Mouse (Mus musculus): Measurements from ENCODE around the gene Scn1a. TPM values are rescaled to one million over a fixed set of nuclear protein-coding genes. Genes with fewer than 3 reads are reported as not detected.

Scn1a gene
- polyA plus RNA-seq, 1 experiment from 2014 or later: 0.08 TPM

DNA sequence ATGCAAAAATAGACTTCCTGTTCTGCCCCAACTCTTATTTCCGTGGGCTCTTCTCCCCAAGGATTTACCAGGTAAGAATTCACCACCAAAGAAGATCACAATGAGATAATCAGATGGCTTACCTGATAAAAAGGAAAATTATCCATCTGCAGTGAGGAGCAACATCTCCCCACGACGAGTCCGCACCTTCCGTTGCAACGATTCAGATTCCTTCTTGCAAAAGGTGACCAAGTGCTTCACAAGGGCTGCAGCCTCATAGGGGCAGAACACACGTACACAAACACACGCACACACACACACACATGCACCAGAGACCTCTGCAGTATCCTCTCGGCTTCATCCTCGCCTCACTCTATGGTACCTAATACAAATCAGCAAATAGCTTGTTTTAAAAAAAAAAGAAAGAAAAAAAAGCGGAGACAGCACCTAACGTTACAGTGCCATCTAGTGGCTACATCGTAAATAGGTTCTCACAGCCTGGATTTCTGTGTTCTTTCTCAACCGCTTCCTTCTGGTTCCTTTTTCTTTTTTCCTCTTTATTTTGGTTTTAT, 30.8 kb downstream of the Scn1a start:
- Histone ChIP-seq H3K9ac (ENCODE audit: low read length) (peak overlapping the region; percentile 57; the same call in 1 of the 2 replicates), H3K9me3 (replicated peaks; ENCODE audit: control insufficient read depth, low read length) (no peaks in the 10 kb centered on the region), H3K4me2 (ENCODE audit: low read depth, low read length) (peak overlapping the region; percentile 93), H3K27me3 (ENCODE audit: control insufficient read depth, insufficient read depth, low read length) (0 out of 2 replicates have a peak, but pooled peaks cover 5% of the 10 kb centered on the region), H3K36me3 (ENCODE audit: control insufficient read depth, insufficient read depth) (no peaks in the 10 kb centered on the region), H3K4me1 (ENCODE audit: control insufficient read depth, insufficient read depth, low read length) (peaks cover 8% of the 10 kb centered on the region; the same call in 1 of the 2 replicates), H3K27ac (ENCODE audit: low read length) (no peak overlapping the region), H3K4me3 (ENCODE audit: low read length) (peak overlapping the region; percentile 63)
- WGBS: 2% methylated on average over 14 of the region's 14 CpGs
- 0 out of 2 replicates have a peak, but pooled peaks have one; percentile 32 for ATAC-seq (replicated peaks; ENCODE audit: extremely low read depth, insufficient read depth, low FRiP score)

DNA sequence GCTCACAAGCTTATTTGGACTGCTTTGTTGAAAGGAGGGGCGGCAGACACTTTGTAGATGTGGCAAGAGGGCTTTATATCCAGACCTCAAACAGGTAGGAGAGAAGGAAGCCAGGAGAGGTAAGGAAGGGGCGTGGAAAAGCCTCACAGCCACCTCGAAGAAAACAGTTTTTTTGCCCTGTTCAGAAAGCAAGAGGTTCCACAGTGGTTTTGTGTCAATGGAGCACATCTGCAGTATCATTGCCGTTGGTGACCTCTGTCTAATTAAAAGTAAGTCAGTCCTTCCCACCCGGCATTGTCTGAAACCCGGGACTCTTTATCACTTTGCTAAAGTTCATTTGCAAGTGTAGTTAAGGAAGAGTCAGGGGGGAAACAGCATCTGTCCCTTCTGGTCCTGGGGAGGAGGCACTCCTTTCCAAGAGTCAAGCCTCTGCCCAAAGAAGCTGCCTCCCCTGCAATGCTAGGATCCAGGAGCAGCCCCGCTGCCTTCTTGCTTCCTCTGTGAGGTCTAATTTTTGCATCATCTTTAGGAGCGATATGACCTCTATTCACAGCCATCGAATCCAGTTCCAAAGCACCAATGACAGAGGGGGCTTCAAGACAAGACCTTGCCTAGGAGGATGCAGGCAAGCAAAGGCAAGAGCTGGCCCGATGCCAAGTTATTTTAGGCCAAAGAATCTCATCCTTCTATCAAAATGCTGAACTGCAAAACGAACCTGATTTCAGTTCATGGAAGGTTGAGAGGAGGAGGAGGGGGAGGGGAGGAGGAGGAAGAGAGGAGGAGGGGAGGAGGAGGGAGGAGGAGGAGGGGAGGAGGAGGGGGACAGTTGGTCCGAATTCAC, 31.5 kb downstream of the Scn1a start:
- H3K4me3 ChIP-seq (ENCODE audit: low read length): peak overlapping the region; percentile 63
- H3K9ac ChIP-seq (ENCODE audit: low read length): peak overlapping the region; percentile 57; the same call in 1 of the 2 replicates
- peaks cover 8% of the 10 kb centered on the region; the same call in 1 of the 2 replicates for H3K4me1 ChIP-seq (ENCODE audit: control insufficient read depth, insufficient read depth, low read length)
- no peak overlapping the region for H3K27ac ChIP-seq (ENCODE audit: low read length)
- H3K9me3 ChIP-seq (replicated peaks; ENCODE audit: control insufficient read depth, low read length): no peaks in the 10 kb centered on the region
- ATAC-seq (replicated peaks; ENCODE audit: extremely low read depth, insufficient read depth, low FRiP score): no peak
- H3K36me3 ChIP-seq (ENCODE audit: control insufficient read depth, insufficient read depth): no peaks in the 10 kb centered on the region
- 6% methylated on average over 12 of the region's 12 CpGs for WGBS
- peak overlapping the region; percentile 93 for H3K4me2 ChIP-seq (ENCODE audit: low read depth, low read length)
- 0 out of 2 replicates have a peak, but pooled peaks cover 5% of the 10 kb centered on the region for H3K27me3 ChIP-seq (ENCODE audit: control insufficient read depth, insufficient read depth, low read length)

GRCm38 (mm10) chr2:66408456-66408855, 32.2 kb downstream of the Scn1a start:
- Histone ChIP-seq H3K27me3 (ENCODE audit: control insufficient read depth, insufficient read depth, low read length) (0 out of 2 replicates have a peak, but pooled peaks cover 5% of the 10 kb centered on the region), H3K4me1 (ENCODE audit: control insufficient read depth, insufficient read depth, low read length) (peaks cover 8% of the 10 kb centered on the region; the same call in 1 of the 2 replicates), H3K4me3 (ENCODE audit: low read length) (peak overlapping the region; percentile 34), H3K27ac (ENCODE audit: low read length) (no peak overlapping the region), H3K9ac (ENCODE audit: low read length) (no peak overlapping the region), H3K9me3 (replicated peaks; ENCODE audit: control insufficient read depth, low read length) (no peaks in the 10 kb centered on the region), H3K4me2 (ENCODE audit: low read depth, low read length) (peak overlapping the region; percentile 93), H3K36me3 (ENCODE audit: control insufficient read depth, insufficient read depth) (no peaks in the 10 kb centered on the region)
- WGBS: 10% methylated on average over 11 of the region's 11 CpGs
- ATAC-seq (replicated peaks; ENCODE audit: extremely low read depth, insufficient read depth, low FRiP score): no peak

GRCm38 (mm10) chr2:66392586-66392985, 48.1 kb downstream of the Scn1a start:
- Histone ChIP-seq H3K4me1 (ENCODE audit: control insufficient read depth, insufficient read depth, low read length) (no peaks in the 10 kb centered on the region), H3K27ac (ENCODE audit: low read length) (no peak overlapping the region), H3K9me3 (replicated peaks; ENCODE audit: control insufficient read depth, low read length) (no peaks in the 10 kb centered on the region), H3K4me3 (ENCODE audit: low read length) (no peak overlapping the region), H3K36me3 (ENCODE audit: control insufficient read depth, insufficient read depth) (no peaks in the 10 kb centered on the region), H3K4me2 (ENCODE audit: low read depth, low read length) (no peak overlapping the region), H3K27me3 (ENCODE audit: control insufficient read depth, insufficient read depth, low read length) (no peaks in the 10 kb centered on the region), H3K9ac (ENCODE audit: low read length) (no peak overlapping the region)
- no peak for ATAC-seq (replicated peaks; ENCODE audit: extremely low read depth, insufficient read depth, low FRiP score)
- WGBS: 60% methylated on average over 5 of the region's 5 CpGs

- 89% methylated on average over 2 of the region's 2 CpGs for WGBS
- no peaks in the 10 kb centered on the region for H3K4me1 ChIP-seq (ENCODE audit: control insufficient read depth, insufficient read depth, low read length)
- no peak overlapping the region for H3K4me2 ChIP-seq (ENCODE audit: low read depth, low read length)
- H3K36me3 ChIP-seq (ENCODE audit: control insufficient read depth, insufficient read depth): no peaks in the 10 kb centered on the region
- no peak overlapping the region for H3K9ac ChIP-seq (ENCODE audit: low read length)
- ATAC-seq (replicated peaks; ENCODE audit: extremely low read depth, insufficient read depth, low FRiP score): no peak
- H3K27ac ChIP-seq (ENCODE audit: low read length): no peak overlapping the region
- no peak overlapping the region for H3K4me3 ChIP-seq (ENCODE audit: low read length)
- H3K27me3 ChIP-seq (ENCODE audit: control insufficient read depth, insufficient read depth, low read length): no peaks in the 10 kb centered on the region
- H3K9me3 ChIP-seq (replicated peaks; ENCODE audit: control insufficient read depth, low read length): no peaks in the 10 kb centered on the region
Measured at GRCm38 (mm10) chr2:66367957-66368356, 72.7 kb downstream of the Scn1a start.

- 79% methylated on average over 2 of the region's 2 CpGs for WGBS
- no peaks in the 10 kb centered on the region for H3K9me3 ChIP-seq (replicated peaks; ENCODE audit: control insufficient read depth, low read length)
- ATAC-seq (replicated peaks; ENCODE audit: extremely low read depth, insufficient read depth, low FRiP score): no peak
- H3K4me1 ChIP-seq (ENCODE audit: control insufficient read depth, insufficient read depth, low read length): no peaks in the 10 kb centered on the region
- no peak overlapping the region for H3K4me2 ChIP-seq (ENCODE audit: low read depth, low read length)
- H3K36me3 ChIP-seq (ENCODE audit: control insufficient read depth, insufficient read depth): no peaks in the 10 kb centered on the region
- no peak overlapping the region for H3K4me3 ChIP-seq (ENCODE audit: low read length)
- no peak overlapping the region for H3K27ac ChIP-seq (ENCODE audit: low read length)
- no peaks in the 10 kb centered on the region for H3K27me3 ChIP-seq (ENCODE audit: control insufficient read depth, insufficient read depth, low read length)
- no peak overlapping the region for H3K9ac ChIP-seq (ENCODE audit: low read length)
Measured at GRCm38 (mm10) chr2:66350590-66350989, 90.0 kb downstream of the Scn1a start.

- ATAC-seq (replicated peaks; ENCODE audit: extremely low read depth, insufficient read depth, low FRiP score): no peak
- Histone ChIP-seq H3K9ac (ENCODE audit: low read length) (no peak overlapping the region), H3K9me3 (replicated peaks; ENCODE audit: control insufficient read depth, low read length) (no peaks in the 10 kb centered on the region), H3K36me3 (ENCODE audit: control insufficient read depth, insufficient read depth) (no peaks in the 10 kb centered on the region), H3K4me2 (ENCODE audit: low read depth, low read length) (no peak overlapping the region), H3K4me1 (ENCODE audit: control insufficient read depth, insufficient read depth, low read length) (no peaks in the 10 kb centered on the region), H3K27ac (ENCODE audit: low read length) (no peak overlapping the region), H3K27me3 (ENCODE audit: control insufficient read depth, insufficient read depth, low read length) (no peaks in the 10 kb centered on the region), H3K4me3 (ENCODE audit: low read length) (no peak overlapping the region)
- 86% methylated on average over 1 of the region's 1 CpGs for WGBS
Measured at GRCm38 (mm10) chr2:66346622-66347021, 94.0 kb downstream of the Scn1a start.

GRCm38 (mm10) chr2:66346181-66346580, 94.5 kb downstream of the Scn1a start:
- H3K4me1 ChIP-seq (ENCODE audit: control insufficient read depth, insufficient read depth, low read length): no peaks in the 10 kb centered on the region
- H3K36me3 ChIP-seq (ENCODE audit: control insufficient read depth, insufficient read depth): no peaks in the 10 kb centered on the region
- no peak overlapping the region for H3K27ac ChIP-seq (ENCODE audit: low read length)
- no peaks in the 10 kb centered on the region for H3K9me3 ChIP-seq (replicated peaks; ENCODE audit: control insufficient read depth, low read length)
- WGBS: 66% methylated on average over 3 of the region's 3 CpGs
- ATAC-seq (replicated peaks; ENCODE audit: extremely low read depth, insufficient read depth, low FRiP score): no peak
- H3K4me2 ChIP-seq (ENCODE audit: low read depth, low read length): no peak overlapping the region
- no peak overlapping the region for H3K9ac ChIP-seq (ENCODE audit: low read length)
- no peak overlapping the region for H3K4me3 ChIP-seq (ENCODE audit: low read length)
- H3K27me3 ChIP-seq (ENCODE audit: control insufficient read depth, insufficient read depth, low read length): no peaks in the 10 kb centered on the region

- Histone ChIP-seq H3K9me3 (replicated peaks; ENCODE audit: control insufficient read depth, low read length) (no peaks in the 10 kb centered on the region), H3K9ac (ENCODE audit: low read length) (no peak overlapping the region), H3K4me3 (ENCODE audit: low read length) (no peak overlapping the region), H3K4me1 (ENCODE audit: control insufficient read depth, insufficient read depth, low read length) (no peaks in the 10 kb centered on the region), H3K27ac (ENCODE audit: low read length) (no peak overlapping the region), H3K4me2 (ENCODE audit: low read depth, low read length) (no peak overlapping the region), H3K27me3 (ENCODE audit: control insufficient read depth, insufficient read depth, low read length) (no peaks in the 10 kb centered on the region), H3K36me3 (ENCODE audit: control insufficient read depth, insufficient read depth) (no peaks in the 10 kb centered on the region)
- no peak for ATAC-seq (replicated peaks; ENCODE audit: extremely low read depth, insufficient read depth, low FRiP score)
- WGBS: 62% methylated on average over 5 of the region's 5 CpGs
Measured at GRCm38 (mm10) chr2:66337406-66337805, 103.2 kb downstream of the Scn1a start.

Measured in heart, embryonic 16.5 days (tissue).